Mouse (Mus musculus): ENCODE results near the gene Caskin1. TPM values are rescaled to one million over a fixed set of nuclear protein-coding genes. Genes with fewer than 3 reads are reported as not detected.

Gene Caskin1
- polyA plus RNA-seq, 1 experiment from 2014 or later = 1.5 TPM

GRCm38 (mm10) chr17:24477053-24477984, 11.1 kb upstream of the Caskin1 start:
- WGBS = 91% methylated on average over 20 of the region's 20 CpGs
- Histone ChIP-seq H3K9me3 (replicated peaks; ENCODE audit: control insufficient read depth, low read length) (no peaks in the 10 kb centered on the region), H3K27ac (ENCODE audit: low read length) (no peak overlapping the region), H3K36me3 (ENCODE audit: control insufficient read depth, insufficient read depth, low read length) (peaks cover 15% of the 10 kb centered on the region; the same call in 1 of the 2 replicates), H3K4me2 (ENCODE audit: low read depth, low read length) (no peak overlapping the region), H3K4me3 (replicated peaks; ENCODE audit: low read length) (no peak overlapping the region), H3K9ac (ENCODE audit: low read length) (0 out of 2 replicates have a peak overlapping the region, but pooled peaks have one; percentile 33), H3K4me1 (ENCODE audit: control insufficient read depth, insufficient read depth, low read length) (peaks cover 24% of the 10 kb centered on the region), H3K27me3 (ENCODE audit: control insufficient read depth, insufficient read depth, low read length) (no peaks in the 10 kb centered on the region)
- no peak for ATAC-seq (ENCODE audit: insufficient read depth, low FRiP score)

GRCm38 (mm10) chr17:24477985-24478600, 10.3 kb upstream of the Caskin1 start:
- Histone ChIP-seq H3K4me1 (ENCODE audit: control insufficient read depth, insufficient read depth, low read length) (peaks cover 16% of the 10 kb centered on the region), H3K4me3 (replicated peaks; ENCODE audit: low read length) (peak overlapping the region; percentile 86), H3K9ac (ENCODE audit: low read length) (peak overlapping the region; percentile 95), H3K4me2 (ENCODE audit: low read depth, low read length) (peak overlapping the region; percentile 58), H3K27me3 (ENCODE audit: control insufficient read depth, insufficient read depth, low read length) (no peaks in the 10 kb centered on the region), H3K27ac (ENCODE audit: low read length) (peak overlapping the region; percentile 96; the same call in 1 of the 2 replicates), H3K36me3 (ENCODE audit: control insufficient read depth, insufficient read depth, low read length) (peaks cover 15% of the 10 kb centered on the region; the same call in 1 of the 2 replicates), H3K9me3 (replicated peaks; ENCODE audit: control insufficient read depth, low read length) (no peaks in the 10 kb centered on the region)
- WGBS = 38% methylated on average over 11 of the region's 11 CpGs
- ATAC-seq (ENCODE audit: insufficient read depth, low FRiP score) = no peak

DNA sequence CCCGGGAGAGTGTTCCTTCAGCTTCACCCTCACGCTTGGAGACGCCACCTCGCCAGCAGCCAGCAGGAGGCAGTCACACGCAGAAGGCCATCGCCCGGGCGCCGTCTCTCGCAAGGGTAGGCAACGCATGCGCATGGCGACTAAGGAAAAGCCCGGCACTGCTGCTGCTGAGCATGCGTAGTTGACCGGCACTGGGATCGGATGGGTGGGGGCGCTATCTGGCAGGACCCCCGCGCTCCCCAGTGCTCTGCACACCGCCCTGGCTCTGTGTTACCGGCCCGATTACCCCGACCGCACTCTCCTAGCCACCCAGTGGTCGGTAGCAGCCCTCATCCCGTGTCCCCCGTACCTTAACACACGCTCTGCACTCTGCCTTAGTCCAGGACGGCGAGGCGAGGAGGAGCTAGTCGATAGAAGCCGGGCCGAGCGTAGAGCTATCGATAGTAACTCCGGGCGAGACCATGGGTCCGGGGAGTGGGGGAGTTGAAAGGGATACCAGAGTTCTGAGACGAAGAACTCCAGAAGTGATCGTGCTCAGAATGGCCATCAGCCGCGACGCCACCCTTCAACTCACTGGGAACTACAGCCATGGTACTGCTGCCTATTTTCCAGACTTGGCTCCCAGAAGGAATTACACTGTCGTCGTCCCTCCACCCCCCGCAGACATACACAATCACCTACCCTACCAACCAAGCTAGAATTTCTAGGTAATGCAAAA, 9.6 kb upstream of the Caskin1 start, which contains the start of gene Mlst8:
Gene Mlst8 (minus strand): TSS at position 416 of the 718 bp plus-strand sequence.
- no peaks in the 10 kb centered on the region for H3K9me3 ChIP-seq (replicated peaks; ENCODE audit: control insufficient read depth, low read length)
- under 1% methylated on average over 48 of the region's 48 CpGs for WGBS
- peaks cover 13% of the 10 kb centered on the region for H3K4me1 ChIP-seq (ENCODE audit: control insufficient read depth, insufficient read depth, low read length)
- H3K9ac ChIP-seq (ENCODE audit: low read length) = peak within 1 kb of the TSS; percentile 95
- peak; percentile 93 for ATAC-seq (ENCODE audit: insufficient read depth, low FRiP score)
- no peaks in the 10 kb centered on the region for H3K27me3 ChIP-seq (ENCODE audit: control insufficient read depth, insufficient read depth, low read length)
- peaks cover 15% of the 10 kb centered on the region; the same call in 1 of the 2 replicates for H3K36me3 ChIP-seq (ENCODE audit: control insufficient read depth, insufficient read depth, low read length)
- H3K4me3 ChIP-seq (replicated peaks; ENCODE audit: low read length) = peak within 1 kb of the TSS; percentile 86
- H3K4me2 ChIP-seq (ENCODE audit: low read depth, low read length) = peak within 1 kb of the TSS; percentile 58
- H3K27ac ChIP-seq (ENCODE audit: low read length) = peak within 1 kb of the TSS; percentile 96

GRCm38 (mm10) chr17:24479431-24479830, 9.0 kb upstream of the Caskin1 start:
- Histone ChIP-seq H3K9me3 (replicated peaks; ENCODE audit: control insufficient read depth, low read length) (no peaks in the 10 kb centered on the region), H3K4me3 (replicated peaks; ENCODE audit: low read length) (peak overlapping the region; percentile 86), H3K4me2 (ENCODE audit: low read depth, low read length) (peak overlapping the region; percentile 47), H3K27ac (ENCODE audit: low read length) (no peak overlapping the region), H3K4me1 (ENCODE audit: control insufficient read depth, insufficient read depth, low read length) (peaks cover 10% of the 10 kb centered on the region), H3K9ac (ENCODE audit: low read length) (no peak overlapping the region), H3K36me3 (ENCODE audit: control insufficient read depth, insufficient read depth, low read length) (peaks cover 15% of the 10 kb centered on the region; the same call in 1 of the 2 replicates), H3K27me3 (ENCODE audit: control insufficient read depth, insufficient read depth, low read length) (no peaks in the 10 kb centered on the region)
- WGBS = 15% methylated on average over 1 of the region's 1 CpGs
- ATAC-seq (ENCODE audit: insufficient read depth, low FRiP score) = no peak

GRCm38 (mm10) chr17:24480201-24480826, 8.1 kb upstream of the Caskin1 start:
- Histone ChIP-seq H3K9ac (ENCODE audit: low read length) (peak overlapping the region; percentile 37; the same call in 1 of the 2 replicates), H3K36me3 (ENCODE audit: control insufficient read depth, insufficient read depth, low read length) (peaks cover 10% of the 10 kb centered on the region; the same call in 1 of the 2 replicates), H3K4me1 (ENCODE audit: control insufficient read depth, insufficient read depth, low read length) (peaks cover 10% of the 10 kb centered on the region), H3K4me3 (replicated peaks; ENCODE audit: low read length) (no peak overlapping the region), H3K9me3 (replicated peaks; ENCODE audit: control insufficient read depth, low read length) (no peaks in the 10 kb centered on the region), H3K27ac (ENCODE audit: low read length) (peak overlapping the region; percentile 68), H3K4me2 (ENCODE audit: low read depth, low read length) (no peak overlapping the region), H3K27me3 (ENCODE audit: control insufficient read depth, insufficient read depth, low read length) (no peaks in the 10 kb centered on the region)
- ATAC-seq (ENCODE audit: insufficient read depth, low FRiP score) = no peak
- WGBS = 45% methylated on average over 3 of the region's 3 CpGs

DNA sequence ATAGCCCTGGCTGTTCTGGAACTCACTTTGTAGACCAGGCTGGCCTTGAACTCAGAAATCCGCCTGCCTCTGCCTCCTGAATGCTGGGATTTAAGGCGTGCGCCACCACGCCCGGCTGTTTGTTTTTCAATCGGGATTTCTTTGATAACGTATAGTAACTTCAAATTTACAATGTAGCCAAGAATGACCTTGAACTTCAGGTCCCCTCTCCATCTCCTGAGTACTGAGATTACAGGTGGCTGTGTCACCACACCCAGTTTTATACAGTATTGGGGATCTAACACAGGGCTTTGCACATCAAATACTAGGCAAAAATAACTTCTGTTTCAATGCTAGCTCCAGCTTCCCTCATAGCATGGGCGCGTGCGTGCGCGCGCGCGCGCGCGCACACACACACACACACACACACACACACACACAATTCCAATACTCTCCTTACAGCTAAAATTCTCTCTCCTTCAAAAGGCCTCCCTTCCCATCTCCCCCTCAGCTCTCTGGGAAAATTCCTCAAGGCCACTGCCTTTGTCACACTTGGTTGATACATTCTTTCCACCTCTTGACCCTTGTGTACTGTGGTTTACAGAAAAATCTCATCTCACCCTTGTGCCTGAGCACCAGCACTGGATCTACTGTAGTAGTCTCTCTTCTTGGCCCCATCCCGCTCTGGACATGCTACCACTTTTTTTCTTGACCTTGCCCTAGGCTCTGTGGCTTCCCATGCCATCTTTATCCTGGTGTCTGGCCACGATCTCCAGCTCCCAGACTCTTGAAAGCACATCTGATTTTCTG, 7.2 kb upstream of the Caskin1 start:
- H3K4me2 ChIP-seq (ENCODE audit: low read depth, low read length) = no peak overlapping the region
- H3K9ac ChIP-seq (ENCODE audit: low read length) = no peak overlapping the region
- no peak overlapping the region for H3K4me3 ChIP-seq (replicated peaks; ENCODE audit: low read length)
- no peaks in the 10 kb centered on the region for H3K27me3 ChIP-seq (ENCODE audit: control insufficient read depth, insufficient read depth, low read length)
- H3K27ac ChIP-seq (ENCODE audit: low read length) = no peak overlapping the region
- peaks cover 10% of the 10 kb centered on the region for H3K4me1 ChIP-seq (ENCODE audit: control insufficient read depth, insufficient read depth, low read length)
- 91% methylated on average over 20 of the region's 20 CpGs for WGBS
- no peak for ATAC-seq (ENCODE audit: insufficient read depth, low FRiP score)
- H3K9me3 ChIP-seq (replicated peaks; ENCODE audit: control insufficient read depth, low read length) = no peaks in the 10 kb centered on the region
- H3K36me3 ChIP-seq (ENCODE audit: control insufficient read depth, insufficient read depth, low read length) = peaks cover under 1% of the 10 kb centered on the region; the same call in 1 of the 2 replicates

DNA sequence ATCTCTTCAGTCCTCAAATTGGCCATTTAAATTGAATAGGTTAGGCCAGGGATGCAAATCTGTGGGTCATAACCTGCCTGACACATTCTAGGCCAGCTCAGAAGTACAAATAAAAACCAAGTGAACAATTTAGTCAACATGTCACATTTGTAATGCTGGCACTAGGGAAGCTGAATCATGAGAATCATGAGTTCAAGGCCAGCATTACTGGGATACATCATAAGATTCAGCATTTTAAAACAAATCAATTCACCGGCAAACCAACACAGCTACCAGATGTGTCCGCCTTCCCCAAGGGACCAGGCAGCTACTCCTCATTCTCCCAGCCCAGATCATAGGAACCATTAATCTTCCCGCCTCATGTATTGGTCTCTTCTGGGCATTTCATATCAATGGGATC, 4.9 kb upstream of the Caskin1 start:
- ATAC-seq (ENCODE audit: insufficient read depth, low FRiP score) = no peak
- peaks cover 6% of the 10 kb centered on the region; the same call in 1 of the 2 replicates for H3K4me1 ChIP-seq (ENCODE audit: control insufficient read depth, insufficient read depth, low read length)
- peaks cover 12% of the 10 kb centered on the region for H3K27me3 ChIP-seq (ENCODE audit: control insufficient read depth, insufficient read depth, low read length)
- H3K27ac ChIP-seq (ENCODE audit: low read length) = no peak overlapping the region
- no peak overlapping the region for H3K4me3 ChIP-seq (replicated peaks; ENCODE audit: low read length)
- no peak overlapping the region for H3K9ac ChIP-seq (ENCODE audit: low read length)
- no peaks in the 10 kb centered on the region for H3K9me3 ChIP-seq (replicated peaks; ENCODE audit: control insufficient read depth, low read length)
- no peaks in the 10 kb centered on the region for H3K36me3 ChIP-seq (ENCODE audit: control insufficient read depth, insufficient read depth, low read length)
- 91% methylated on average over 3 of the region's 3 CpGs for WGBS
- H3K4me2 ChIP-seq (ENCODE audit: low read depth, low read length) = no peak overlapping the region
